11 mouse cellular contexts compared by ENCODE assay signal in the genomic region with DNA sequence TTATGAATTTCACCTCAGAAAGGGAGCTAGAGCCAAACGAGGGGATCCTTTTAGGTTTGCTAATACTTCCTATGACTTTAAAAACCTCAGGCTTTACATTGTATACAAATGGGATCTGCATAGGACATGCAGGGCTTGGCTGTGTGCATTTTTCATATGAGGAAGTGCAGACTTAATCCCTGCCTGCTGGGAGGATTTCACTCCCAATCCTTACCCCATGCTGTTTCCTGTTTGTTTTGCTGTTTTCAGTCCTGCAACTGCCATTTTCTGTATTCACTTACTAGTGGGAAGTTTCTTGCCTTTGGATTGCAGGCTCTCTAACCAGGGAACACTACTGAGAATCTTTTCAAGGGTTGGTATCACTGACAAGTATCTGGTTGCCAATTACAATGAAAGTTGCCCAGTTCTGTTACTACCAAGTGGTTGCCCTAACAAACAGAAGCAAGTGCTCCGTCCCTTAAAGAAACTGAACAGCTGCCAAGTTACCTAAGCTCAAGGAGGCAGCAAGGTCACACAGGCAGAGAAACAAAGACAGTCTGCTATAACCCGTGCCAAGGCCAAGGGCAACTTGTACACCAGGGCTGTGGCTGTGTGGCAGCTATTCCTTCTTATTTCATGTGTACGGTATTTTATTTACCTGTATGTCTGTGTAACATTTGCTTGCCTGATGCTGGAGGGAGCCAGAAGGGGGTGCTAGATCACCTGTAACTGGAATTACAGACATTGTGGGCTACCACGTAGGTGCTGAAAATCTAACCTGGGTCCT. TPM values are rescaled to one million over a fixed set of nuclear protein-coding genes. Genes with fewer than 3 reads are reported as not detected.
DNase-seq lines count a peak whose midpoint lies in the region; ATAC-seq and TF ChIP-seq lines count a peak whose summit lies in the region.
"Had no signal": no experiment of that assay in that cellular context is flagged by ENCODE, and none has a peak within 500 bp of the region (broad histone marks: within the 10 kb centered on the region; RNA-seq: fewer than 3 reads in every experiment).

No protein-coding gene starts in this region.

- H3K4me3 ChIP-seq in heart, embryonic 16.5 days (ENCODE audit: low read length): no peak overlapping the region
- H3K4me3 ChIP-seq in midbrain, embryonic 11.5 days (ENCODE audit: low read depth, low read length): no peak overlapping the region
- no peak overlapping the region for H3K4me3 ChIP-seq in midbrain, embryonic 10.5 days
- H3K4me3 ChIP-seq in liver, postnatal 0 days (ENCODE audit: low read depth, low read length): no peak overlapping the region
- H3K4me3 ChIP-seq: forebrain, embryonic 10.5 days had no signal

- no peak overlapping the region for H3K4me2 ChIP-seq in heart, embryonic 16.5 days (ENCODE audit: low read depth, low read length)
- H3K4me2 ChIP-seq in midbrain, embryonic 11.5 days: no peak overlapping the region
- no peak overlapping the region for H3K4me2 ChIP-seq in liver, postnatal 0 days (ENCODE audit: low read depth, low read length)

- DNase-seq in heart, postnatal 36 days: no peak
- peak; percentile 77 for DNase-seq in midbrain, embryonic 11.5 days (ENCODE audit: low spot score, missing footprints)
- no peak for DNase-seq in midbrain, embryonic 10.5 days (ENCODE audit: low spot score)
- DNase-seq in ZHBTc4 (ENCODE audit: low read depth, low spot score): peak; percentile 54
- DNase-seq in liver, postnatal 0 days: no peak
- no peak for DNase-seq in right cerebral cortex, postnatal 14 days
- DNase-seq in cerebellum, postnatal 14 days: no peak
- DNase-seq: gastrocnemius, postnatal 10 days had no signal

- H3K27me3 ChIP-seq in heart, embryonic 16.5 days (ENCODE audit: control insufficient read depth, insufficient read depth, low read length): no peaks in the 10 kb centered on the region
- H3K27me3 ChIP-seq in midbrain, embryonic 11.5 days (ENCODE audit: control insufficient read depth, insufficient read depth, low read length): no peaks in the 10 kb centered on the region
- no peaks in the 10 kb centered on the region for H3K27me3 ChIP-seq in midbrain, embryonic 10.5 days (ENCODE audit: low read depth, poor library complexity, severe bottlenecking)
- no peaks in the 10 kb centered on the region for H3K27me3 ChIP-seq in liver, postnatal 0 days (ENCODE audit: insufficient read depth, low read length)

- 68% methylated on average over 5 of the region's 5 CpGs for WGBS in heart, embryonic 16.5 days
- WGBS in midbrain, embryonic 11.5 days: 54% methylated on average over 5 of the region's 5 CpGs
- WGBS in midbrain, embryonic 10.5 days: 56% methylated on average over 5 of the region's 5 CpGs
- 76% methylated on average over 5 of the region's 5 CpGs for WGBS in liver, postnatal 0 days (ENCODE audit: insufficient replicate concordance)

- no peak for TF ChIP-seq EP300 in liver, postnatal 0 days (IDR thresholded peaks at IDR 0.05; ENCODE audit: low read depth)

- peak overlapping the region; percentile 29; the same call in 1 of the 2 replicates for H3K27ac ChIP-seq in heart, embryonic 16.5 days (ENCODE audit: low read length)
- H3K27ac ChIP-seq in midbrain, embryonic 11.5 days (ENCODE audit: low read depth, low read length): no peak overlapping the region
- no peak overlapping the region for H3K27ac ChIP-seq in midbrain, embryonic 10.5 days (replicated peaks)
- no peak overlapping the region for H3K27ac ChIP-seq in liver, postnatal 0 days (ENCODE audit: low read depth)
- H3K27ac ChIP-seq: forebrain, embryonic 10.5 days had no signal

- H3K9ac ChIP-seq in heart, embryonic 16.5 days (ENCODE audit: low read length): no peak overlapping the region
- no peak overlapping the region for H3K9ac ChIP-seq in midbrain, embryonic 11.5 days (ENCODE audit: low read length)
- no peak overlapping the region for H3K9ac ChIP-seq in liver, postnatal 0 days (replicated peaks)

- H3K36me3 ChIP-seq in heart, embryonic 16.5 days (ENCODE audit: control insufficient read depth, insufficient read depth): 0 out of 2 replicates have a peak, but pooled peaks cover 4% of the 10 kb centered on the region
- no peaks in the 10 kb centered on the region for H3K36me3 ChIP-seq in midbrain, embryonic 11.5 days (ENCODE audit: control insufficient read depth, insufficient read depth, low read length)
- H3K36me3 ChIP-seq in midbrain, embryonic 10.5 days: peaks cover 9% of the 10 kb centered on the region
- H3K36me3 ChIP-seq in liver, postnatal 0 days (replicated peaks; ENCODE audit: insufficient read depth, low read length): no peaks in the 10 kb centered on the region

- H3K9me3 ChIP-seq in heart, embryonic 16.5 days (replicated peaks; ENCODE audit: control insufficient read depth, low read length): no peaks in the 10 kb centered on the region
- H3K9me3 ChIP-seq in midbrain, embryonic 11.5 days (ENCODE audit: control insufficient read depth, low read length): no peaks in the 10 kb centered on the region
- no peaks in the 10 kb centered on the region for H3K9me3 ChIP-seq in midbrain, embryonic 10.5 days (replicated peaks)
- no peaks in the 10 kb centered on the region for H3K9me3 ChIP-seq in liver, postnatal 0 days (ENCODE audit: low read length)
- H3K9me3 ChIP-seq: forebrain, embryonic 10.5 days; G1E had no signal

- no peak for ATAC-seq in heart, embryonic 16.5 days (replicated peaks; ENCODE audit: extremely low read depth, insufficient read depth, low FRiP score)
- no peak for ATAC-seq in midbrain, embryonic 11.5 days (ENCODE audit: low FRiP score)
- ATAC-seq in liver, postnatal 0 days: no peak

- H3K4me1 ChIP-seq in heart, embryonic 16.5 days (ENCODE audit: control insufficient read depth, insufficient read depth, low read length): peaks cover 5% of the 10 kb centered on the region; the same call in 1 of the 2 replicates
- peaks cover 2% of the 10 kb centered on the region; the same call in 1 of the 2 replicates for H3K4me1 ChIP-seq in midbrain, embryonic 11.5 days (ENCODE audit: control insufficient read depth, insufficient read depth, low read length)
- peaks cover 6% of the 10 kb centered on the region; the same call in 1 of the 2 replicates for H3K4me1 ChIP-seq in midbrain, embryonic 10.5 days
- H3K4me1 ChIP-seq in liver, postnatal 0 days (ENCODE audit: insufficient read depth): no peaks in the 10 kb centered on the region

- peak; percentile 41 for TF ChIP-seq CTCF in liver, postnatal 0 days (IDR thresholded peaks at IDR 0.05; ENCODE audit: low read depth)

- intact Hi-C loops in heart, postnatal 36 days (cut with DNase I): no loop called here

RNA-seq across cellular contexts. Expression of gene Supt3, which starts 12.2 kb away (rescaled TPM):
- polyA plus RNA-seq in heart, embryonic 16.5 days (2015; fragmentation: Nextera tagmentation; extraction: Ambion mirVana): 21.1 and 24.3 TPM in 2 replicates
- 10 to 100 TPM; 14.4 to 15.6 TPM for total RNA-seq in heart, postnatal 36 days (2021)
- 27.0 and 33.6 TPM in 2 replicates for polyA plus RNA-seq in midbrain, embryonic 11.5 days (2014; fragmentation: Nextera tagmentation; extraction: Ambion mirVana)
- polyA plus RNA-seq in midbrain, embryonic 10.5 days (2016; fragmentation: Nextera tagmentation; extraction: Ambion mirVana): 23.4 and 26.0 TPM in 2 replicates
- polyA plus RNA-seq in liver, postnatal 0 days (2015; fragmentation: Nextera tagmentation; extraction: Ambion mirVana): 5.0 and 5.1 TPM in 2 replicates

RNA-seq across cellular contexts. Expression of gene Runx2, which starts 25.4 kb away (rescaled TPM):
- 0.21 and 0.25 TPM in 2 replicates for polyA plus RNA-seq in heart, embryonic 16.5 days (2015; fragmentation: Nextera tagmentation; extraction: Ambion mirVana)
- total RNA-seq in heart, postnatal 36 days (2021): under 1 TPM; 0.30 to 0.50 TPM
- 0.46 and 0.81 TPM in 2 replicates for polyA plus RNA-seq in midbrain, embryonic 11.5 days (2014; fragmentation: Nextera tagmentation; extraction: Ambion mirVana)
- 0.17 and 0.24 TPM in 2 replicates for polyA plus RNA-seq in midbrain, embryonic 10.5 days (2016; fragmentation: Nextera tagmentation; extraction: Ambion mirVana)
- polyA plus RNA-seq in liver, postnatal 0 days (2015; fragmentation: Nextera tagmentation; extraction: Ambion mirVana): 0.34 and 0.49 TPM in 2 replicates

Comparison
In these comparisons a context has a peak if more than half of its experiments do, and no peak if none do; other contexts are left out.
1. DNase-seq: peak in midbrain, embryonic 11.5 days (single experiment) and ZHBTc4 (single experiment); none in heart, postnatal 36 days (0 of 2), midbrain, embryonic 10.5 days (single experiment), liver, postnatal 0 days (single experiment), right cerebral cortex, postnatal 14 days (single experiment) and cerebellum, postnatal 14 days (0 of 2).